Mouse (Mus musculus): ENCODE data around the gene Fbxl16. TPM values are rescaled to one million over a fixed set of nuclear protein-coding genes. Genes with fewer than 3 reads are reported as not detected.

The Fbxl16 gene
- total and polyA plus RNA-seq, 3 experiments: 0.01 to 0.05 TPM; not detected in 1

GRCm38 (mm10) chr17:25830200-25830753 is 21.4 kb downstream of the Fbxl16 start:
- peaks cover 84% of the 10 kb centered on the region for H3K4me1 ChIP-seq (ENCODE audit: insufficient read depth, low read depth, low read length)
- no peaks in the 10 kb centered on the region for H3K9me3 ChIP-seq (replicated peaks)
- H3K36me3 ChIP-seq (replicated peaks): peaks cover 85% of the 10 kb centered on the region
- ATAC-seq (ENCODE audit: extremely low read depth, insufficient number of reproducible peaks, low FRiP score, poor library complexity, severe bottlenecking): no peak
- DNase-seq (ENCODE audit: low spot score): no peak
- no peaks in the 10 kb centered on the region for H3K27me3 ChIP-seq (ENCODE audit: insufficient read depth, low read length)
- peak overlapping the region; percentile 21; the same call in 1 of the 2 replicates for H3K4me3 ChIP-seq (ENCODE audit: low read depth, low read length)
- no peak for TF ChIP-seq CTCF (IDR thresholded peaks at IDR 0.05; ENCODE audit: low read depth, low read length)

GRCm38 (mm10) chr17:25830806-25831431 is 22.0 kb downstream of the Fbxl16 start:
- Histone ChIP-seq H3K4me1 (ENCODE audit: insufficient read depth, low read depth, low read length) (peaks cover 84% of the 10 kb centered on the region), H3K4me3 (ENCODE audit: low read depth, low read length) (peak overlapping the region; percentile 81; the same call in 1 of the 2 replicates), H3K36me3 (replicated peaks) (peaks cover 85% of the 10 kb centered on the region), H3K9me3 (replicated peaks) (no peaks in the 10 kb centered on the region), H3K27me3 (ENCODE audit: insufficient read depth, low read length) (no peaks in the 10 kb centered on the region)
- no peak for ATAC-seq (ENCODE audit: extremely low read depth, insufficient number of reproducible peaks, low FRiP score, poor library complexity, severe bottlenecking)
- TF ChIP-seq GATA2 (IDR thresholded peaks at IDR 0.05; ENCODE audit: borderline replicate concordance, low read depth, low read length): no peak
- no peak for TF ChIP-seq POLR2AphosphoS5 (IDR thresholded peaks at IDR 0.05; ENCODE audit: insufficient replicate concordance, low read depth, low read length)
- no peak for TF ChIP-seq GATA1 (IDR thresholded peaks at IDR 0.05; ENCODE audit: borderline replicate concordance, low read length)
- TF ChIP-seq CTCF (IDR thresholded peaks at IDR 0.05; ENCODE audit: low read depth, low read length): no peak
- no peak for TF ChIP-seq TAL1 (conservative IDR thresholded peaks at IDR 0.05; ENCODE audit: low read depth, low read length)
- DNase-seq (ENCODE audit: low spot score): no peak

GRCm38 (mm10) chr17:25831451-25832281 is 22.8 kb downstream of the Fbxl16 start:
- no peak for TF ChIP-seq TAL1 (conservative IDR thresholded peaks at IDR 0.05; ENCODE audit: low read depth, low read length)
- no peak for TF ChIP-seq CTCF (IDR thresholded peaks at IDR 0.05; ENCODE audit: low read depth, low read length)

GRCm38 (mm10) chr17:25832436-25833290 is 23.8 kb downstream of the Fbxl16 start:
- peak; percentile 92 for ATAC-seq (ENCODE audit: extremely low read depth, insufficient number of reproducible peaks, low FRiP score, poor library complexity, severe bottlenecking)
- H3K9me3 ChIP-seq (replicated peaks): no peaks in the 10 kb centered on the region
- peaks cover 85% of the 10 kb centered on the region for H3K36me3 ChIP-seq (replicated peaks)
- TF ChIP-seq POLR2AphosphoS5 (IDR thresholded peaks at IDR 0.05; ENCODE audit: insufficient replicate concordance, low read depth, low read length) (no peak), TAL1 (conservative IDR thresholded peaks at IDR 0.05; ENCODE audit: low read depth, low read length) (no peak), GATA1 (IDR thresholded peaks at IDR 0.05; ENCODE audit: borderline replicate concordance, low read length) (no peak), GATA2 (IDR thresholded peaks at IDR 0.05; ENCODE audit: borderline replicate concordance, low read depth, low read length) (no peak), CTCF (IDR thresholded peaks at IDR 0.05; ENCODE audit: low read depth, low read length) (no peak)
- peak; percentile 99 for DNase-seq (ENCODE audit: low spot score)
- H3K27me3 ChIP-seq (ENCODE audit: insufficient read depth, low read length): no peaks in the 10 kb centered on the region
- H3K4me1 ChIP-seq (ENCODE audit: insufficient read depth, low read depth, low read length): peaks cover 83% of the 10 kb centered on the region
- peak overlapping the region; percentile 81 for H3K4me3 ChIP-seq (ENCODE audit: low read depth, low read length)

More at GRCm38 (mm10) chr17:25831451-25832281, 22.8 kb downstream of the Fbxl16 start:
- Histone ChIP-seq H3K27me3 (ENCODE audit: insufficient read depth, low read length) (no peaks in the 10 kb centered on the region), H3K36me3 (replicated peaks) (peaks cover 85% of the 10 kb centered on the region), H3K9me3 (replicated peaks) (no peaks in the 10 kb centered on the region), H3K4me1 (ENCODE audit: insufficient read depth, low read depth, low read length) (peaks cover 84% of the 10 kb centered on the region), H3K4me3 (ENCODE audit: low read depth, low read length) (peak overlapping the region; percentile 81)
- no peak for ATAC-seq (ENCODE audit: extremely low read depth, insufficient number of reproducible peaks, low FRiP score, poor library complexity, severe bottlenecking)
- no peak for DNase-seq (ENCODE audit: low spot score)

GRCm38 (mm10) chr17:25833291-25833663 is 24.4 kb downstream of the Fbxl16 start, which contains the start of gene Stub1:
Stub1 (minus strand) TSS chr17:25833404.
- ATAC-seq (ENCODE audit: extremely low read depth, insufficient number of reproducible peaks, low FRiP score, poor library complexity, severe bottlenecking): peak; percentile 61
- Histone ChIP-seq H3K27me3 (ENCODE audit: insufficient read depth, low read length) (no peaks in the 10 kb centered on the region), H3K4me1 (ENCODE audit: insufficient read depth, low read depth, low read length) (peaks cover 84% of the 10 kb centered on the region), H3K9me3 (replicated peaks) (no peaks in the 10 kb centered on the region), H3K36me3 (replicated peaks) (peaks cover 85% of the 10 kb centered on the region), H3K4me3 (ENCODE audit: low read depth, low read length) (peak within 1 kb of the TSS; percentile 81)
- DNase-seq (ENCODE audit: low spot score): peak; percentile 73
- TF ChIP-seq POLR2AphosphoS5 (IDR thresholded peaks at IDR 0.05; ENCODE audit: insufficient replicate concordance, low read depth, low read length): no peak
- no peak for TF ChIP-seq CTCF (IDR thresholded peaks at IDR 0.05; ENCODE audit: low read depth, low read length)
- TF ChIP-seq GATA2 (IDR thresholded peaks at IDR 0.05; ENCODE audit: borderline replicate concordance, low read depth, low read length): no peak
- no peak for TF ChIP-seq TAL1 (conservative IDR thresholded peaks at IDR 0.05; ENCODE audit: low read depth, low read length)
- TF ChIP-seq GATA1 (IDR thresholded peaks at IDR 0.05; ENCODE audit: borderline replicate concordance, low read length): no peak
